Mouse (Mus musculus): ENCODE results near the gene Asic2.

DNA sequence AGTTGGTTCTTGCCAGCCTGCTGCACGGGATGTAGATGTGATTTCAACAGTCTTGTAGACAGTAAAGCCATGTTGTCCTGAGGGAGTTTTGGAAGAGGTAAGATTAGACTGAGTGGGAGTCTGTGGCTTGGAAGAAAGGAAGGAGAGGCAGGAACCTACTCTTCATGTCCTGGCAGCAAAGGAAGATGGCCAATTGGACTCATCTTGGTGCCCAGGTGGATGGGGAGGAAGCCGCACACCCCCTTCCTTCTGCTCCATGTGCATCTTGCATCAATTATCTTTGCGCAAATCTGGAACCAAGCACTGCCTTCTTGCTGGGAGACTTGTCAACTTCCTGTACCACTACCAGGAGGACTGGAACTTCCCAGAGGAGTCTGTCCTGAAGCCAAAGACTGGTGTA lies 403.4 kb downstream of the Asic2 start:
- TF ChIP-seq CTCF (IDR thresholded peaks at IDR 0.05; ENCODE audit: borderline replicate concordance, insufficient read depth, low read depth, low read length) (no peak), POLR2A (IDR thresholded peaks at IDR 0.05; ENCODE audit: borderline replicate concordance, insufficient read depth, low read length) (no peak)
